Mouse (Mus musculus) CD4-positive, CD25-positive, alpha-beta regulatory T cell (primary cell): ENCODE data around the gene Olfr286. TPM values are rescaled to one million over a fixed set of nuclear protein-coding genes. Genes with fewer than 3 reads are reported as not detected.

Experiments
- polyA plus RNA-seq: library from polyadenylated mRNA; unstranded; fragments of 100-300 nt; shearing (Covaris generic); gene quantifications from one replicate; pipeline ENCODE4 v1.2.1, GENCODE M21; 2017

Olfr286 gene
- 0.07 TPM for polyA plus RNA-seq

GRCm38 (mm10) chr15:98234350-98234749 lies at the start of gene Olfr286:
Olfr286 (minus strand) TSS chr15:98234450.

DNA sequence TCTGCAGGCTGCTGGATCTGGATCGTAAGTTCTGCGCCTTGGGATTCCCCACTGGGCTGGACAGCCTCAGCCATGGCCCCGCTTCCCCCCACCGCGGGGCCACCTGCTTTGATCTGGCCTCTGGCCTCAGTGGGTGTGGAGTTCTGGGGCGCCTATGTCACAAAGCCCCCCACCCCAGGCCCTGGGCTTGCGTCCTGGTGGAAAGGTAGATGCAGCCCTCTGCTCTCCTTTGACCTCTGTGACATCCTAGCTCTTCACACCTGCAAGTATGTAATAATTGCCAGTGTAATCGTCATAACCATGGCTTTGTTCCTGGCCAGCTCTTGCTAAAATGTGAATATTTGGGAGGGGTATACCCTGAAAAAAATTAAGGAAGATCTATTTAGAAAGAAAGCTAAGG lies 22.9 kb upstream of the Olfr286 start, which contains the start of gene H1fnt:
H1fnt (minus strand) TSS at position 101 of the 400 bp plus-strand sequence.

GRCm38 (mm10) chr15:98220877-98221276 lies 13.4 kb downstream of the Olfr286 start, which contains the start of the genes Gm44579 and Olfr287:
Gm44579 (minus strand) TSS chr15:98220977.
Olfr287 (minus strand) TSS chr15:98221056.

DNA sequence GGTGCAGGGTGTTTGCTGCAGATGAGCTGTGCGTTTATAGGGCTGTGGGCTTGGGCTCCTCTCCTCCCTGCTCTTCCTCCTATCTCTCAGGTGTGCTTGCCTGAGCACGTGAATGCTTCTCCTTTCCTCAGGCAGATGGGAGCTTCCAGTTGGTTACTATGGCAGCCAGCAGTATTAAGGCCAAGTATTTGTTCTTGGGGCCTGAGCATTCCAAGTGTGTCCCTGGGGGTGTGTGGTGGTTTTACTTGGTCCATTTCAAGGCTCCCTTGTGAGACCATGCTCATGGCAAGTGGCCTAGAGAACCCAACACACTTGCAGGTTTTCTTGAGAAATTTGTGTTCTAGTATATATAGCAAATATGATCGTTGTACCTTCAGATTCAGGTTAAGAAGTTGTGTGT lies 38.8 kb downstream of the Olfr286 start, which contains the start of gene Olfr288:
Olfr288 (minus strand) TSS at position 101 of the 400 bp plus-strand sequence.

Other genes with a start within 250 kb of the Olfr286 start
- not detected for gene Col2a1, start 229.8 kb downstream of the Olfr286 start, polyA plus RNA-seq
- 12.7 TPM for gene Pfkm, start 141.9 kb downstream of the Olfr286 start, polyA plus RNA-seq
- gene Senp1, start 140.7 kb downstream of the Olfr286 start, polyA plus RNA-seq = 45.7 TPM
- 40.0 TPM for gene Asb8, start 68.8 kb downstream of the Olfr286 start, polyA plus RNA-seq
- 0.07 TPM for gene Ccdc184, start 67.3 kb downstream of the Olfr286 start, polyA plus RNA-seq
- not detected for gene Olfr288, start 38.9 kb downstream of the Olfr286 start, polyA plus RNA-seq
- not detected for gene Gm44579, start 13.5 kb downstream of the Olfr286 start, polyA plus RNA-seq
- gene Olfr287, start 13.4 kb downstream of the Olfr286 start, polyA plus RNA-seq = not detected
- gene H1fnt, start 22.8 kb upstream of the Olfr286 start, polyA plus RNA-seq = not detected
- gene Zfp641, start 61.7 kb upstream of the Olfr286 start, polyA plus RNA-seq = not detected
- gene Olfr285, start 82.9 kb upstream of the Olfr286 start, polyA plus RNA-seq = not detected
- not detected for gene Olfr284, start 106.5 kb upstream of the Olfr286 start, polyA plus RNA-seq
- gene Olfr283, start 146.5 kb upstream of the Olfr286 start, polyA plus RNA-seq = not detected
- not detected for gene Olfr282, start 196.8 kb upstream of the Olfr286 start, polyA plus RNA-seq
- gene Olfr281, start 218.1 kb upstream of the Olfr286 start, polyA plus RNA-seq = 0.05 TPM
- not detected for gene OR5BS1P, start 235.4 kb upstream of the Olfr286 start, polyA plus RNA-seq
- 0.24 TPM for gene Lalba, start 248.3 kb upstream of the Olfr286 start, polyA plus RNA-seq